Mouse (Mus musculus) T-cell, adult 2 months (primary cell): Measurements from ENCODE around the gene Rasl11a.
"Not testable (repeated sequence)": the region's sequence is repeated elsewhere in the genome, so short reads cannot be mapped to it uniquely, and the experiment has no call there.

Source experiments
- DNase-seq: peaks from one replicate; pipeline ENCODE4 v3.0.0; 2022; ENCODE audit warnings: low spot score

Gene Rasl11a

GRCm38 (mm10) chr5:146844301-146844941, 450 bp upstream of the Rasl11a start:
- no peak for DNase-seq

DNA sequence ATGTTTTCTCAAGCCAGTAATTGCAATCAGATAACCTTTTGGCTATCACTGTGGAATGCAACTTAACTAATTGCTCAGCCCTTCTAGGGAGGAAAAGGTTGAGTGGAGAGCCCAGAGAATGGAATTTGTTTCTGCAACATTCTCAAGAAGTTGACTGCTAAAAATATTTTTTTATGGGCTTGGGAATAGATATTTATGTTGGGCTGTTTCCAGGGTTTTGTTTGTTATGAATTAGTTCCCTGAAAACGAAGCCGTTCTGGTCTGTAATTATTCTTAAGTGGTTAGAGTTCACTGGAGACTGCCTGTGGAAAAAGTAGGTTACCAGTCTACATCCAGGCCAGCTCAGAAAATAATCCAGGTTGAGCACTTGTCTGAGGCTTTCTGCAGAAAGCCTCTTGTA, 1.6 kb downstream of the Rasl11a start:
- DNase-seq, result no peak

DNA sequence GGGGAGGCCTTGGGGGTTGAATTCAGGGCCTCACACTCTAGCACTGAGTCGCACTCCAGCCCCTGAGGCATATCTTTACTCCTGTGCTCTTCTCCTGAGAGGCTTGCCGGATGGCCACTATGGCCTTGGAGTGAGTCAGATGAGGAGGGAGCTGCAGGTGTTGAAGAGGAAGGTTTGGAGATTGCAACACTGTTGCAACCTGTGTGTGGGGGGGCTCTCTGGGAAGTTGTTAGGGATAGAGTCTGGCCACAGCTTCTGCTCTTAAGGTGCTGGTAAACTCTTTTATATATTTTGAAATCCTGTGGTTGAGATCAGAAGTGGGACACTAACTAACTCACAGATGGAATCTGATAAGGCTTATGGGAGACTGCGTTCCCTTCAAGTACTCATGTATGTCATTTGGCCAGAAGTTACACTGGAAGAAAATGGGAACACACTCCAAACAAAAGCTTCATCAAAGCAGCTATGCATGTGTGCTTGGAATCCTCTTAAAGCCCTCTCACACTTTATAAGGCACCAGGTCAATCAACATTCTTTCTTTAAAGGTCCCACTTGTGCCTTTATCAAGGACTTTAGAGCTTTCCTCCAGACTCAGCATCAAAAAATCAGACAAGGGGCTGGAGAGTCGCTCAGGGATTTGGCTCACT, 4.2 kb downstream of the Rasl11a start:
- DNase-seq, result no peak

- no peak for DNase-seq
These were observed 11.2 kb downstream of the Rasl11a start for GRCm38 (mm10) chr5:146856106-146856505.

DNA sequence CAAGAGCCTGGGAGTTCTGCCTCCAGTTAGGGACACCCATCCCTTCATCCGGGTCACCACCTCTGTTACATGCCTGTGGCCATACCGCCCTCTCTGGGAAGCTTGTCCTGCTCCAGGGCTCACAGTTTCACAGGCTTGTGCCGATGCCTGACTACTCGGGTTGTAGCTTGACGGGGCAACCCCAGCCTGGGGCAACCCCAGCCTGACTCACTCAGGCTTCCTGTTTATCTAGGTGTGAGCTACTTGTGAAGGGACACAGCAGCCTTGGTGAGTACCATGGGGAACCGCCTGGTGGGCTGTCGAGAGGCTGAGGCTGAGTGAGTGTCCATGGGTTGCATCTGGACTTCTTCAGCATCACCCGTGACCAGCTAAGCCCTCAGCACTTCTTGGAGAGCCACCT, 12.7 kb downstream of the Rasl11a start:
- DNase-seq, result no peak

- DNase-seq, result no peak
These were observed 13.9 kb downstream of the Rasl11a start for GRCm38 (mm10) chr5:146858772-146859171.

DNA sequence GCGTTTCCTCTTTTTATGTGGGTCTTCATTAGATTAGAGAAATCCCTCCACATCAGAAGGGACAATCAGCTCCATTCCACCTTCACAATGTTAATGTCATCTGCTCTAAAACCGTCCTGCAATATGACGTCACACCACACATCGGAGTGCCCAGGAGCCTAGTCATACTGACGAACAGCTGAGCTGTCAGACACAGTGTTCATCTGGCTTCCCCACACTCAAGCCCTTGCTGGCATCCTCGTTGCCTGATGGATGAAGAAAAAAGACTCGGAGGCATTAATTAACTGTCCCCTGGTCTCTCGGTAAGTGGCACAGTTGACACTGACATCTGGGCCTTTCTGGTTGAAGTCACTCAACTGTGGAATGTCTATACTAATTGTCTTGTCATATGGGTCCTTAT, 14.4 kb downstream of the Rasl11a start:
- no peak for DNase-seq

DNA sequence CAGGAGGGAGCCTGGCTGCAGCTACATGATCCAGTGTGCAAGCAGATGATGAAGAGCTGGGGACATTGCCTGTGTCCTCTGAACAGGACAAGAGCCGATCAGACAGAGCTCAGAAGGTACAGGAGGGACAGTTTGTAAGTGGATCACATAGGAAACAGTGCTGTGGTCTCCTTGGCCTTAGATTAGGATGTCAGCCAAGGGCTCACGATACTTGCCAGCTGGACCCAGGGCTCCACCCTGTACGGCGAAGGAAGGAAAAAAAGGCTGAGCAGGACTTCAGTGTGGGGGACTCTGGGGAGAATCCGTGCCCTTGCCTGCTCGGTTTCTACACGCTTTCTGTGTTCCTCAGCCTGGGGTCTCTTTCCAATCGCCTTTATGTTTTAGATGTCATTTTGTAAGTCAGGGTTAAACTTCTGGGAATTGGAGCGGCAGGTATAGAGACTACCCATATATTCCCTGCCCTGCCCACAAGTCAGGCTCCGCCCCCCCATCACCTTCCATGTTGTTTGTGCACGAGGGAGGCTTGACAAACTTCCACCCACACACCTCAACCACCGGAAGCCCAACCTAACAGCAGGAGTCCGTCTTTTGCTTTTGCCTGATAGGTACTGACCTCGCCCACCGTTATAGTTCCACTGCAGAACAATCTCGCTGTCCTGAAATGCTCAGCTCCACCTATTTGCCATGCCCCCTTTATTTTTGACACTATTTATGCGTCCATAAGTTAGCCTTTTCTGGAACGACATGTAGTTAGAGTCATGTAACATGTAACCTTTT, 15.5 kb downstream of the Rasl11a start:
- no peak for DNase-seq

DNA sequence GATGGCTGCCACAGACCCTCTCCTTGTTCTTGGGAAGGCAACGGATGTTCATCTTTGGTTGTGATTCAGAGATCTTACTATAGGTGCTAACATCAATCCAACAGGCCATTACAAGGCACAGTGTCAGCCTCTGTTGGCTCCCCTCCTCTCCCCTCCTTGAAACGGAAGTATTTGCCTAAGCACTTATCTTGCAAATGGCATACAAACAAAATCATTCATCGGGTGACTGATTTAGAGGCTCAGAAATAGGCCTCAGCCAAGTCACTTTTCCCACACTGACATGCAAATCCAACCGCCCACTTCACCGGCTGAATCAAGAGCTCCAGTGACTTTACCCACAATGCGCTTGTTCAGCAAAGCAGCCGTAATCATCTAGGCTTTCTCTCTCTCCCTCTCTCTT, 16.7 kb downstream of the Rasl11a start:
- no peak for DNase-seq

- DNase-seq, result peak; percentile 26
These were observed 20.6 kb downstream of the Rasl11a start for GRCm38 (mm10) chr5:146865511-146865910.

- DNase-seq, result no peak
These were observed 21.4 kb downstream of the Rasl11a start for GRCm38 (mm10) chr5:146866277-146866676.

DNA sequence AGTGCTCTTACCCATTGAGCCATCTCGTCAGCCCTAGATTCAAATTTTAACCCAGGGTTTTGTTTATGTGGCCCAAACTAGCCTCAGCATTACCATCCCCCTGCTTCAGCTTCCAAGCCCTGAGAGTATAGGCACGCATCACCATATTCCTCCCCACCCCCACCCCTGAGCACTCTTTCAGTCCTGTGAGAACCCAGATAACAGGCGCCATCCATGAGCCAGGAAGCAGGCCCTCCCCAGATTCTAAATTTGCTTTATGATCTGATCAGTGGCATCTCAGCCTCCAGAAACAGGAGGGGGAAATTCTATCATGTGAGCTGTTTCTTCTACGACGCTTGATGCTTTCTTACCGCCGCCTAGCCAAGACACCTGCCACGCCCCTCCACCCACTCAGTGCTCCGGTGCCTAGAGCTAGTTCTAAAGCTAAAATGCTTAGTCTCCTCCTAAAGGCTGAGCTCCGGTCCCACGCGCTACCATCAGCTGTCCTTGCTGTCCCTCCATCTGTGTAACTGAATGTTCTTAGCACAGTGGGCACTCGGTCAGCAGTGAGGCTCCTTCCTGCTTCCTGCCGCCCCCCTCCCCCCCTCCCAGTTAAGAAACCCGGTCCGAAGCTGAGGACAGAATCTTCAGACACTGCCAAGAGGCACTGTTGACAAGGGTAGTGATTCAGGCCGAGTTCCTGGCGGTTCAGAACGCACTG, 22.5 kb downstream of the Rasl11a start:
- DNase-seq, result peak; percentile 81

GRCm38 (mm10) chr5:146867946-146868314, 23.1 kb downstream of the Rasl11a start:
- no peak for DNase-seq

- DNase-seq, result no peak
These were observed 28.2 kb downstream of the Rasl11a start for GRCm38 (mm10) chr5:146872981-146873631.

DNA sequence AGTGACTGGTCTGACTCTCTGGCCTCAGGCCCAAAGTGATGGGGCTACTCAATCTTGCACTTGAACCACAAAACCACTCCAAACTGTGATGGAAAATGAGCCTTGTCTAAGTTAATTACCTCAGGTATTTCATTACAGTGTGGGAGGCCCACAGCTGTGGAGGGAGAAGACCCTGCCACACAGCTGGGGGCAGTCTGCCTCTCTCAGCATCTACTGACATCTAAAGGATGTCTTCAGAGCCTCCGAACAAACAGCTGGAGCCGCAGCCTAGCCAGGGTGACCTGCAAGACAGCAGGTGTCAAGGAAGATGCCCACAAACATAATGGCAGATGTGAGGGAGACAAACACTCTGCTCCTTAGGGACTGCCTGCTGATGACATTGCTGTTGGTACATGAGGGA, 31.2 kb downstream of the Rasl11a start:
- DNase-seq, result no peak

GRCm38 (mm10) chr5:146877882-146878281, 33.0 kb downstream of the Rasl11a start:
- DNase-seq, result not testable (repeated sequence)

GRCm38 (mm10) chr5:146882261-146882660, 37.4 kb downstream of the Rasl11a start:
- no peak for DNase-seq

- no peak for DNase-seq
These were observed 38.2 kb downstream of the Rasl11a start for GRCm38 (mm10) chr5:146883053-146883452.

DNA sequence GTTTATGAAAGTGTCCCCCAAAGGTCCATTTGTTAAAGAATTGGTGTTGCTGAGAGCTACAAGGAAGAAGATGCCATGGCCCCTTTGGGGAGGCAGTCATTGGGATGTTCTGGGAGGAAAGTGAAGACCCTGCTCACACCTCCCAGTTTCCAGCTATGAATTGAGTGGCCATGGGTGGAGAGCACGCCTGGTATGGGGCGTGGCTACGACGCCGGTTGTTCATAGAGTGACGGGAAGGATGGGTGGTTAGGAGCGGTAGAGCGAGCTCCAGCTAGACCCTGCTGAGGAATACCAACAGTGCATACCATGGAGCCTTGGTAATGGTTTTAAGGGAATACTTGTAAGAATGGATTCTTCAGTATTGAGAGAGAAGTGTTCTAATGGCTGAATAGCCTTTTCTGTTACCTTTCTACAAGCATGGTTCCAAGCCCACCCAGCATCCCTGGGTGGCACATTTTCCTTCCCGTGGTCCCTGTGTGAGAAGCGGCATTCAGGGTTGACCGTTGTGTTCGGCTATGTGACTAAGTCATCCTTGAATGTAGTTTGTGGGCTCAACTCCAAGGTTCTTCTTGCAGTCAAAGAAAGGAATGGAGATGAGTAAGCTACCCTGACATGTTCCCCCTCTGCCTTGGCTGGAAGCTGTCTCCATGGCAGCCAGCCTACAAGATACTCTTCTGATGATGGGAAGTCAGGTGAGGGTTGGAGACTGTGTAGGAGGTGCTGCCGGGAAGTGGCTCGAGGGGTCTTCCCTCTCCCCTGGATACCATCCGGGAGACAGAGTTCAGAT, 38.8 kb downstream of the Rasl11a start:
- DNase-seq, result no peak

- DNase-seq, result no peak
These were observed 46.3 kb downstream of the Rasl11a start for GRCm38 (mm10) chr5:146891127-146891526.

- no peak for DNase-seq
These were observed 48.0 kb downstream of the Rasl11a start for GRCm38 (mm10) chr5:146892904-146893303.
